Mouse (Mus musculus) hematopoietic stem cell, adult 5-6 weeks (primary cell): ENCODE measurements around the gene Otud7b. TPM values are rescaled to one million over a fixed set of nuclear protein-coding genes. Genes with fewer than 3 reads are reported as not detected.
A peak's percentile ranks its signal among the peaks of the same experiment; 100 is the strongest.

ENCODE experiments used
- ATAC-seq, 2 experiments: fragments of 125-278 bp in 1 of 2; replicated peaks in 1 of 2; 2 replicates each; pipeline ENCODE4 v1.8.0; 2016 to 2017; ENCODE audit warnings: inconsistent platforms in 2 of 2, mild to moderate bottlenecking in 2 of 2, moderate number of reproducible peaks in 2 of 2, low read depth in 1 of 2, moderate TSS enrichment in 1 of 2; ENCODE audit not compliant: low FRiP score in 2 of 2, poor library complexity in 2 of 2, severe bottlenecking in 2 of 2, insufficient read depth in 1 of 2, low TSS enrichment in 1 of 2
- total RNA-seq: library from RNA; stranded (forward); fragments of 172-1452, 232-1000 nt; gene quantifications from 2 replicates; pipeline ENCODE4 v1.2.3, GENCODE M21; 2017

Otud7b gene
- total RNA-seq, 1 experiment from 2014 or later: 34.7 TPM

GRCm38 (mm10) chr3:96108315-96108714 lies 4.0 kb downstream of the Otud7b start:
- ATAC-seq: no peak

DNA sequence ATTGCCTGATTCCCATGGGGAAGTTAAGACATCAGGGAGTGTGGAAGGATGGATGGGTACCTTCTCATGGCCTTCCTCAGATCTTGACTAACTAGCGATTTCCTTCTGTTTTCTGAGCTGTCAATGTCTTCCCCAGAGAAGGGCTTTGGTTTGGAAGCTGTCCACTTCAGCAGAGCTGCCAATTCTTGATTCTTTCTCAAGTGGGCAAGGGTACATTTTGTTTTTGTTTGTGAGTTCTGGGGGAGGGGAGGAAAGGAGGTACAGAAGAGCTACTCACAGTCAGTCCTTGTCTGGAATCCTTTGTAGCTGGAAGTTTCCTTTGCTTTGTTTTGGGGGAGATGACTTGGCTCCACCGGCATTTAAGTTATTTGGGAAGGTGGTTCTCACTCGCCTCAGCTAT lies 8.9 kb downstream of the Otud7b start:
- no peak for ATAC-seq

GRCm38 (mm10) chr3:96118142-96118541 lies 13.8 kb downstream of the Otud7b start:
- peak in 1 of 2 experiments; percentile 42; a peak in 2 of 4 replicates for ATAC-seq

GRCm38 (mm10) chr3:96118702-96119101 lies 14.4 kb downstream of the Otud7b start:
- no peak for ATAC-seq

GRCm38 (mm10) chr3:96124235-96124634 lies 19.9 kb downstream of the Otud7b start:
- ATAC-seq: no peak

DNA sequence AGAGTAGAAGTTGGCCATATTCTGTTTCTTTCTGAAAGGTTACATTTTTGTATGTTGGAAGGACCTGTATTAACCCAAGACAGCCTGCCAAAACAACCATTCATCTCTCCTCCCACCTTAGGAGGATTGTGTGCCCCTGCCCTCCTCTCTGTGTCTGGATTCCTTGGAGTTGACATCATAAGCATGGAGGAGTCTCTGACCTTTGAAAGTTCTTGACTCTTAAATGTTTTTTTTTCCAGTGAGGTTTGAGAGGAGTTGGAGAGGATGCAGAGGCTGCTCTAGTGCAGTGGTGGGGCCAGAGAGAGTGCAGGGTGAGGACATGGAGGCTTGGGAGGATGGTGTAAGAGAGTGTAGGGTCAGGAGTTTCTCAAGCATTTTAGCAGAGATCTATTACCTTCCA lies 23.8 kb downstream of the Otud7b start:
- no peak for ATAC-seq

DNA sequence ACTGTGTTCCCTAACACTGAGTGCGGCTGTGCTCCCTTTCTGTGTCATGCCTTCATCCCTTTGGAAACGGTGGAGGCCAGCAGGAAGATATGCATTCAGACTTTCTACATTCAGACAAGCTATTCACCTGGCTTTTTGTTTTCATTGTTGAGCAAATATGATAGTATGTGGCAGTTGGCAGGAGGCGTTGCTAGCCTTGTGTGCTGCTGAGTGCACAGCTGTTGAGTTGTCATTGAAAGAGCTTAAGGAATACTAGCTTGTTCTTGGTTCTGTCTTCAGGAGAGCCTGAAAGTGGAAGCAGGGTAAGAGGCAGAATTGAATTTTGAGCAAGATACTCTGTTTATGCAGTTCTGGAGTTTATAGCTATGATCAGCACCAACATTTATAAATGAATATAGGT lies 28.2 kb downstream of the Otud7b start:
- ATAC-seq: no peak

DNA sequence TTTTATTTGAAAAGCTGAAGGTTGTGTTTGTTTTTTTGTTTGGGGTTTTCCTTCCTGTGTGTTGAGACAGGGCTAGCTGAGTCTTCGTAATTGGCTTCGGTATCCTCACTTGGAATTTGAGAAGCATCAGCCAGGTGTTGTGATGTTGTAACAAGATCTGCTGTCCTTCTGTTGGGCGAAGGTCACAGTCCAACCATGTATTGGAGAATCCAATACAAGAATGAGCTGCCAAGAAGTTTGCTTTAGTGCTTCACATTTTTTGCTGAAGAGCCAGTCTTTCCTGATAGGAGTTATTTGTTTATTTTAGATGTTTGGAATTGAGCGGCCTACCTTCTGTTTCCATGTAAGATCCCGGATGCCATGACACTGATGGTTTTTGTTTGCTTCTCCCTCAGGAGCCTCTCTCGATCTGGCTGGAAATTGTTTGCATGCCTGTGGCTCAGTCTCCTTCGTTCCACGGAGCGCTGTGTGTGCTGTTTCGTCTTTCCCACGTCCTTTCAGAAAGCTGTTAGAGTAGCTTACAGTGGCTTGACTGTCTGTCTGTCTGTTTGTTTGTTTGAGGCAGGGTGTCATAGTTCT lies 29.1 kb downstream of the Otud7b start:
- ATAC-seq: no peak

DNA sequence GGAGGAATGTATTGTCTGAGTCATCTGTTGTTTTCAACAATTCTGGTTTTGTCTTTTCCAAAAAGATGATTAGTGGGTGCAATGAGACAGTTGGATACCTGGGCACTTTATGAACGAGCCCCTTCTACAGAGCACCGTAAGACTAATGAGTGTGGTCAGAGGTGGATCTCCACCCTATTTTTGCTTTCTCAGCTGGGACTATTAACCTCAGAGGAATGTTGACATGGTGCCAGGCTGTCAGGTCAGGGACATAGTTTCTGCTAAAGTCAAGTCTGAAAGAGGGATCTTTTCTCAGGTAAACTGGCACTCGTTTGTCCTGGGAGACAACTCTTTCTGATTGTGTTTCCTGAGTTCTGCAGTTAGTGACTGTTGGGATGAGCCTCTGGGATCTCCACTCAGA lies 30.7 kb downstream of the Otud7b start:
- no peak for ATAC-seq

DNA sequence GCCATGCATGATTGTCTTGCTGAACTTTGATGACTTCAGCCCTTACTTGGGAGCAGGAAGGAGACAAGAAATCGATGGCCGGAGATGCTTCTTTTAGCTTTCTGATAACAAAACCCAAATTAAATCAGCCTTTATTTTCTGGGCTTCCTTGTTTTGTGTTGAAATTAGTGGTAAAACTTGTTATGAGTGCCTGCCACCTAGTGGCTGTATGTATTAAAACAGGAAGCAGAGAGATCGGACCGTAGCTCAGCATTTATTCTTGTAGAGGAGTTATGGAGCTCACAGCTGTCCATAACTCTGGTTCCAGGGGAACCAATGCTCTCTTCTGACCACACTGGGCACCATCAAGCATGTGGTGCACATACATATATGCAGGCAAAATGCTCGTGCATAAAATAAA lies 43.6 kb downstream of the Otud7b start:
- peak; percentile 65 to 78; a peak in 3 of 4 replicates for ATAC-seq

- no peak for ATAC-seq
Observed at GRCm38 (mm10) chr3:96151836-96152235, 47.5 kb downstream of the Otud7b start.

DNA sequence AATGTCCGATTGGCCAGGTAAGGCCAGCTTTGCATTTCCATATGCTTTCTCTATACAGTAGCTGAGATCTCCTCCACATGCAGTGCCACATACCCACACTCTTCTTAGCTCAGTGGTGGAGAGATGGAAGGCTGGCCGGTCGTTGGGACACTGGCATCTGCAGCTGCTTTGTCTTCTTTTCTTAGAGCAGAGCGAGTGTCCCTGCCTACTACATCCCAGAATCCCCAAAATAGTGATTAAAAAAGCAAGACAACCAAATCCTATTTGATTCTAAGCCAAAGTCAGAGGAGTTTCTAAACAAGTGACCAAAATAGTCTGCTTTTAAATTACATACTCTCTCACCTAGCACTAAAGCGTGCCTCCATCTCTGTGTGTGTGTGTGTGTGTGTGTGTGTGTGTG lies 48.3 kb downstream of the Otud7b start:
- ATAC-seq: no peak; a peak in 1 of 4 replicates

DNA sequence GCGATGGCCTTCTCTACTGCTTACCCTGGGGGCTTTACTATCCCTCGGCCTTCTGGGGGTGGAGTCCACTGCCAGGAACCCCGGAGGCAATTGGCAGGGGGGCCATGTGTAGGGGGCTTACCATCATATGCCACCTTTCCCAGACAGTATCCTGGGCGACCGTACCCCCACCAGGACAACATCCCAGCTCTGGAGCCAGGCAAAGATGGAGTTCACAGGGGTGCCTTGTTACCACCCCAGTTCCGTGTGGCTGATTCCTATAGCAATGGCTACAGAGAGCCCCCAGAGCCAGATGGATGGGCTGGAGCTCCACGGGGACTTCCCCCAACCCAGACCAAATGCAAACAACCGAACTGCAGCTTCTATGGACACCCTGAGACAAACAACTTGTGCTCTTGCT lies 51.2 kb downstream of the Otud7b start:
- no peak for ATAC-seq

DNA sequence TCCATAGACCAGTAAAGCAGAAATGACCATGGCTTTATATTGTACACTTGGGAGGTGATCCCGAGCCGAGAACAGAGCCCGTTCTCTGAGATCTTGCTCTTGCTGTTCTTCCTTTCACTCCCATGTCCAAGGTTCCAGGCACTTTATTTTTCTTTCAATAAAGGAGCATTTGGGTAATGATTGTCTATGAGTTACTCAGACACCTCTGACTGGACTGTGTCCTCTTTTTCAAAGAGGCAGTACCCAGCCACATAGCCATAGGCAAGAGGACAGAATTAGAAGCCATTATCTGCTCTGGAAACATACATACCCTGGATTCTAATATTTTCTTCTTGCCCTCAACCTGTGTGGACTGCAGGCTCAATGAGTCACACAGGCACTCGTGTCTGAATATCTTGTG lies 55.5 kb downstream of the Otud7b start:
- no peak for ATAC-seq

DNA sequence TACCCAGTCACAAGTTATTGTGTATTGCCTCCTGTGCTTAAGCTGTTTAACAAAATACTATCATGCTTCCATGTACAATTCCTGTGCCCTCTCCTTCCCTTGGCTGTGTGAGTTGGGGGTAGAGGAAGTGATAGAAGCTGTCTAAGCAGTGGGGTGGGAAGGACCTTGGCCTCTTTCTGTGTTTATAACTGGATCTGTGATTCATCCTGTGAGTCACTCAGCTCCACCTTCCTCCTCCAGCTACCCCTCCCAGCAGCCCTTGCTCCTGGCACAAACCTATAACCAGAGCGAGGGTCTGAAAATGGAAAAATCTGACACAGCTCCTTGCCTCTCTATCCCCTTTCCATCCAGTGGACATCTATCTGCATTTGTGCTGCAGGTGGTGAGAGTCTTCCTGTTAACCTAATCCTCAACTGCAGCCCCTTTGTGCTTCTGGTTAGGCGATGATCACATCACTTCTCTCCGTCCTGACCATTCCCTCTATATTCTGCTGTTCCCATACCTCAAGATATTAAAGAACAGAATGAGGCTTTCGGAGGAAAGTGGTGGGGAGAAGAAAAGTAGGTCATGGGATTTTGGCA lies 56.0 kb downstream of the Otud7b start:
- ATAC-seq: no peak

DNA sequence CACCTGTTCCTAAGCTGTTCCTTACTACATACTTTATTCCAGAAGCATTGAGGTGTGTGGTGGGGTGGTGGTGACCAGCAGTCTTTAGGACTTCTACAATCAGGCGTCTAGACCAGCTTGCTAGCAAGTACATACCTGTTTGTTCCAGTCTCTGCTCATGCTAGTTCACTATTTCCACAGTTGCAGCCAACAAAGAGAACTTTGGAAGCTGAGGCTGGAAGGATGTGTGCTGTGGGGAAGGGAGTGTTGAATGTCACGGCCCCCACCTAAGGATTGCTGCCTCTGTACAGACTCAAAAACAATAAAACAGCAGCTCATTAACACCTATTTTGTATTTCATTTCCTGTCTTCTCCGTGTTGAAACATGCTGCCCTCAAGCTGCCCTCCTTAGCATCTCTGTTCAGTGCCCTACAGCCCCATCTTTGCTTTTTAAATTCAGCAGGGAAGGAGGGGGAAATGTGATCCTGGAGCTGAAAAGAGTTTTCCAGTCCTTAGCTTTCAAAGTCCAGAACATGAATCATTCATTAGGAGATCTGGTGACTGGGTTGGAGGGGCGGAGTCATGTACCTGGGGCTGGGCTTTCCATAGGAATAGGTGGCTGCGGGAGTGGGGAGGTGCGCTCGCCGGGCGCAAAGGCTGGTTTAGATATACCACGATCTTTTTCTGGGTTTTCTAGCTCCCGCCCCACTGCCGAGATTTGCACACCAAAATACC lies 56.6 kb downstream of the Otud7b start:
- peak in 1 of 2 experiments; percentile 22; a peak in 1 of 4 replicates for ATAC-seq

- ATAC-seq: no peak; a peak in 1 of 4 replicates
Observed at GRCm38 (mm10) chr3:96161869-96162840, 57.8 kb downstream of the Otud7b start, which contains the start of gene Mtmr11. Mtmr11 (plus strand) TSS chr3:96162004.

DNA sequence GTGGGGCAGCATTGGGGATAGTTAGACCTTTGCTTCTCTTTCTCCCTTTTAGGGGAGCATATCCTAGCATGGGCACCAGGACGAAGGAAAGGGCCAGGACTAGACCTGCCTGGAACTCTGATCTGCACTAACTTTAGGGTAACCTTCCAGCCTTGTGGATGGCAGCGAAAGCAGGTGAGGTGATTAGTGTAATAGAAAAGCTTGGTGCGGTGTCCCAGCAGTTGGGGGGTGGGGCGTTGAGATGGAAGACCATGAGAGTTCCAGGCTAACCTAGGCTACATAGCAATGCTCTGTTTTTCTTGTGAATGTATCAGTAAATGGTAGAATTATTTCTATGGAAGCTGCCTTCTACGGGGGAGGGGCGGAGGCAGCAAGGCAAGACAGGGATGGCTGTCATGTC lies 58.7 kb downstream of the Otud7b start:
- ATAC-seq: no peak
